Mouse (Mus musculus): ENCODE data around the gene Vmn1r44. TPM values are rescaled to one million over a fixed set of nuclear protein-coding genes. Genes with fewer than 3 reads are reported as not detected.

Vmn1r44 gene
- polyA plus RNA-seq (2012; fragmentation: generic; extraction: Trizol): not detected

GRCm38 (mm10) chr6:89883360-89883759 lies at the start of gene Vmn1r44:
Gene Vmn1r44, plus strand, starts transcription at chr6:89883660.

GRCm38 (mm10) chr6:89876313-89876712 lies 7.1 kb upstream of the Vmn1r44 start, which contains the start of the genes Vmn1r42 and Vmn1r43:
Gene Vmn1r42, minus strand, starts transcription at chr6:89876413.
Gene Vmn1r43, minus strand, starts transcription at chr6:89876413.

GRCm38 (mm10) chr6:89940498-89940897 lies 57.0 kb downstream of the Vmn1r44 start, which contains the start of gene Vmn1r45:
Gene Vmn1r45, minus strand, starts transcription at chr6:89940598.

Other genes starting within 250 kb of the Vmn1r44 start
- gene Txnrd3, start 239.7 kb upstream of the Vmn1r44 start, polyA plus RNA-seq (2012; fragmentation: generic; extraction: Trizol): 1 to 10 TPM; 3.2 to 5.9 TPM
- gene Vmn1r40, start 176.1 kb upstream of the Vmn1r44 start, polyA plus RNA-seq (2012; fragmentation: generic; extraction: Trizol): not detected
- not detected for gene Vmn1r41, start 142.9 kb upstream of the Vmn1r44 start, polyA plus RNA-seq (2012; fragmentation: generic; extraction: Trizol)
- gene Vmn1r42, start 7.2 kb upstream of the Vmn1r44 start, polyA plus RNA-seq (2012; fragmentation: generic; extraction: Trizol): not detected
- gene Vmn1r43, start 7.2 kb upstream of the Vmn1r44 start, polyA plus RNA-seq (2012; fragmentation: generic; extraction: Trizol): under 1 TPM; 0.04 TPM
- gene Vmn1r45, start 56.9 kb downstream of the Vmn1r44 start, polyA plus RNA-seq (2012; fragmentation: generic; extraction: Trizol): not detected
- gene Vmn1r46, start 85.7 kb downstream of the Vmn1r44 start, polyA plus RNA-seq (2012; fragmentation: generic; extraction: Trizol): not detected
- gene Vmn1r47, start 132.5 kb downstream of the Vmn1r44 start, polyA plus RNA-seq (2012; fragmentation: generic; extraction: Trizol): not detected
- gene Vmn1r48, start 153.2 kb downstream of the Vmn1r44 start, polyA plus RNA-seq (2012; fragmentation: generic; extraction: Trizol): not detected
- not detected for gene Vmn1r49, start 194.8 kb downstream of the Vmn1r44 start, polyA plus RNA-seq (2012; fragmentation: generic; extraction: Trizol)
- not detected for gene Vmn1r50, start 217.8 kb downstream of the Vmn1r44 start, polyA plus RNA-seq (2012; fragmentation: generic; extraction: Trizol)
- not detected for gene Vmn1r51, start 238.9 kb downstream of the Vmn1r44 start, polyA plus RNA-seq (2012; fragmentation: generic; extraction: Trizol)

All from C3H10T1/2 (cell line).